Mouse (Mus musculus) cerebellum, postnatal 14 days (tissue): Measurements from ENCODE around the gene Gm10721.
"Not testable (repeated sequence)": the region's sequence is repeated elsewhere in the genome, so short reads cannot be mapped to it uniquely, and the experiment has no call there.

Experiments
- DNase-seq, 2 experiments: peaks; one replicate each; pipeline ENCODE4 v3.0.0; 2021; ENCODE audit warnings: mixed read lengths in 2 of 2

The Gm10721 gene

GRCm38 (mm10) chr9:3025653-3026052 lies 12.7 kb downstream of the Gm10721 start:
- DNase-seq = peak; percentile 40 to 51

- DNase-seq = not testable (repeated sequence)
Observed at GRCm38 (mm10) chr9:3026136-3026535, 13.2 kb downstream of the Gm10721 start.

GRCm38 (mm10) chr9:3026741-3027140 lies 13.8 kb downstream of the Gm10721 start:
- DNase-seq = not testable (repeated sequence)

GRCm38 (mm10) chr9:3027200-3027599 lies 14.3 kb downstream of the Gm10721 start:
- not testable (repeated sequence) for DNase-seq

- peak; percentile 7 to 11 for DNase-seq
Observed at GRCm38 (mm10) chr9:3029276-3030000, 16.5 kb downstream of the Gm10721 start.

GRCm38 (mm10) chr9:3030677-3031318 lies 17.9 kb downstream of the Gm10721 start:
- DNase-seq = peak in 1 of 2 experiments; percentile 26

GRCm38 (mm10) chr9:3034299-3034698 lies 21.4 kb downstream of the Gm10721 start, which contains the start of gene Gm17535:
TSS of gene Gm17535 (plus strand) at chr9:3034599.
- not testable (repeated sequence) for DNase-seq

- DNase-seq = not testable (repeated sequence)
Observed at GRCm38 (mm10) chr9:3036577-3036976, 23.6 kb downstream of the Gm10721 start, which contains the start of gene Gm10715. TSS of gene Gm10715 (plus strand) at chr9:3036877.

- DNase-seq = not testable (repeated sequence)
Observed at GRCm38 (mm10) chr9:3038161-3038560, 25.2 kb downstream of the Gm10721 start.
